Mouse (Mus musculus) MEL (cell line): ENCODE data around the gene Snx29. TPM values are rescaled to one million over a fixed set of nuclear protein-coding genes. Genes with fewer than 3 reads are reported as not detected.
A peak's percentile ranks its signal among the peaks of the same experiment; 100 is the strongest.

Experiments used
- DNase-seq: peaks from one replicate; pipeline ENCODE4 v3.0.0; 2011; ENCODE audit warnings: low read depth, low spot score
- H3K27ac ChIP-seq: 2 replicates; pipeline ENCODE4 v1.5.1; 2012; ENCODE audit warnings: low read depth, mild to moderate bottlenecking, control low read depth, low read length, moderate library complexity; ENCODE audit not compliant: control insufficient read depth
- H3K27me3 ChIP-seq, 2 experiments: fragments of 150-350 bp in 1 of 2; sonication (generic) in 1 of 2; 2 replicates each; pipeline ENCODE4 v1.6.1; 2012; ENCODE audit warnings: low read length in 2 of 2, mild to moderate bottlenecking in 2 of 2, improper control_type of control experiment in 1 of 2, moderate library complexity in 1 of 2; ENCODE audit not compliant: insufficient read depth in 2 of 2, control insufficient read depth in 1 of 2
- H3K36me3 ChIP-seq, 2 experiments: 2 replicates each; pipeline ENCODE4 v1.6.1; 2012 to 2014; ENCODE audit warnings: low read length in 2 of 2, improper control_type of control experiment in 1 of 2, inconsistent platforms in 1 of 2, mild to moderate bottlenecking in 1 of 2; ENCODE audit not compliant: insufficient read depth in 2 of 2, control insufficient read depth in 1 of 2
- H3K4me1 ChIP-seq, 2 experiments: fragments of 150-350 bp in 1 of 2; sonication (generic) in 1 of 2; 2 replicates each; pipeline ENCODE4 v1.6.1; 2012; ENCODE audit warnings: low read length in 2 of 2, improper control_type of control experiment in 1 of 2, mild to moderate bottlenecking in 1 of 2; ENCODE audit not compliant: insufficient read depth in 2 of 2, control insufficient read depth in 1 of 2
- H3K4me3 ChIP-seq, 2 experiments: fragments of 150-350 bp in 1 of 2; sonication (generic) in 1 of 2; 2 replicates each; pipeline ENCODE4 v1.5.1; 2012; ENCODE audit warnings: low read depth in 2 of 2, low read length in 2 of 2, mild to moderate bottlenecking in 2 of 2, moderate library complexity in 2 of 2, control low read depth in 1 of 2, improper control_type of control experiment in 1 of 2; ENCODE audit not compliant: control insufficient read depth in 1 of 2, insufficient read depth in 1 of 2
- H3K79me2 ChIP-seq: 2 replicates; pipeline ENCODE4 v1.6.1; 2012; ENCODE audit warnings: mild to moderate bottlenecking, low read length, moderate library complexity; ENCODE audit not compliant: control insufficient read depth, poor library complexity, insufficient read depth
- H3K9ac ChIP-seq: 2 replicates; pipeline ENCODE4 v1.6.1; 2012; ENCODE audit warnings: low read depth, mild to moderate bottlenecking, control low read depth, low read length, moderate library complexity; ENCODE audit not compliant: control insufficient read depth, poor library complexity, severe bottlenecking
- H3K9me3 ChIP-seq: fragments of 150-350 bp; sonication (generic); replicated peaks from 2 replicates; pipeline ENCODE4 v1.6.1; 2012; ENCODE audit warnings: mild to moderate bottlenecking, low read length, improper control_type of control experiment, moderate library complexity; ENCODE audit not compliant: insufficient read depth
- CHD1 ChIP-seq: IDR thresholded peaks from 2 replicates; pipeline ENCODE4 v1.6.1; 2012; ENCODE audit warnings: low read depth, mild to moderate bottlenecking, inconsistent platforms, low read length, improper control_type of control experiment
- CHD2 ChIP-seq: IDR thresholded peaks from 2 replicates; pipeline ENCODE4 v1.6.1; 2011; ENCODE audit warnings: low read length, improper control_type of control experiment
- EP300 ChIP-seq, 2 experiments: IDR thresholded peaks; 2 replicates each; pipeline ENCODE4 v1.6.1; 2011; ENCODE audit warnings: improper control_type of control experiment in 2 of 2, low read length in 2 of 2, low read depth in 1 of 2, mild to moderate bottlenecking in 1 of 2
- ETS1 ChIP-seq: IDR thresholded peaks from 2 replicates; pipeline ENCODE4 v1.6.1; 2012; ENCODE audit warnings: low read depth, mild to moderate bottlenecking, inconsistent platforms, low read length, improper control_type of control experiment, moderate library complexity
- JUND ChIP-seq: IDR thresholded peaks from 2 replicates; pipeline ENCODE4 v1.6.1; 2011; ENCODE audit warnings: low read depth, mild to moderate bottlenecking, improper control_type of control experiment, low read length
- MAFK ChIP-seq: IDR thresholded peaks from 2 replicates; pipeline ENCODE4 v1.6.1; 2011; ENCODE audit warnings: low read depth, mild to moderate bottlenecking, low read length, improper control_type of control experiment, borderline replicate concordance
- MYB ChIP-seq: IDR thresholded peaks from 2 replicates; pipeline ENCODE4 v1.6.1; 2011; ENCODE audit warnings: mild to moderate bottlenecking, low read depth, low read length, improper control_type of control experiment
- MYC ChIP-seq: IDR thresholded peaks from 2 replicates; pipeline ENCODE4 v1.6.1; 2011; ENCODE audit warnings: low read depth, mild to moderate bottlenecking, low read length, improper control_type of control experiment, moderate library complexity
- POLR2A ChIP-seq, 2 experiments: IDR thresholded peaks; 2 replicates each; pipeline ENCODE4 v1.6.1; 2011 to 2012; ENCODE audit warnings: low read length in 2 of 2, mild to moderate bottlenecking in 2 of 2, control low read depth in 1 of 2, improper control_type of control experiment in 1 of 2, low read depth in 1 of 2, moderate library complexity in 1 of 2; ENCODE audit not compliant: control insufficient read depth in 1 of 2, insufficient read depth in 1 of 2, poor library complexity in 1 of 2
- RAD21 ChIP-seq: IDR thresholded peaks from 2 replicates; pipeline ENCODE4 v1.6.1; 2011; ENCODE audit warnings: mild to moderate bottlenecking, low read depth, low read length, improper control_type of control experiment
- RCOR1 ChIP-seq: IDR thresholded peaks from 2 replicates; pipeline ENCODE4 v1.6.1; 2012; ENCODE audit warnings: low read depth, mild to moderate bottlenecking, inconsistent platforms, low read length, improper control_type of control experiment
- SIN3A ChIP-seq: IDR thresholded peaks from 2 replicates; pipeline ENCODE4 v1.6.1; 2012; ENCODE audit warnings: low read length, improper control_type of control experiment, inconsistent platforms
- SMC3 ChIP-seq: IDR thresholded peaks from 2 replicates; pipeline ENCODE4 v1.6.1; 2011; ENCODE audit warnings: low read depth, low read length, improper control_type of control experiment
- TBP ChIP-seq: IDR thresholded peaks from 2 replicates; pipeline ENCODE4 v1.8.0; 2011; ENCODE audit warnings: low read depth, low read length, improper control_type of control experiment
- TCF12 ChIP-seq: IDR thresholded peaks from 2 replicates; pipeline ENCODE4 v1.6.1; 2014; ENCODE audit warnings: low read depth, mild to moderate bottlenecking, inconsistent platforms, low read length, improper control_type of control experiment, moderate library complexity
- UBTF ChIP-seq: IDR thresholded peaks from 2 replicates; pipeline ENCODE4 v1.6.1; 2012; ENCODE audit warnings: low read depth, mild to moderate bottlenecking, inconsistent platforms, low read length, improper control_type of control experiment, moderate library complexity, borderline replicate concordance; ENCODE audit not compliant: insufficient read depth
- USF2 ChIP-seq, 2 experiments: IDR thresholded peaks; 2 replicates each; pipeline ENCODE4 v1.6.1; 2011 to 2012; ENCODE audit warnings: improper control_type of control experiment in 2 of 2, low read length in 2 of 2, borderline replicate concordance in 1 of 2, inconsistent platforms in 1 of 2, low read depth in 1 of 2, mild to moderate bottlenecking in 1 of 2; ENCODE audit not compliant: insufficient read depth in 1 of 2
- ZNF384 ChIP-seq: IDR thresholded peaks from 2 replicates; pipeline ENCODE4 v1.6.1; 2012; ENCODE audit warnings: low read depth, mild to moderate bottlenecking, inconsistent platforms, low read length, improper control_type of control experiment
- polyA plus RNA-seq, 2 experiments: library from polyadenylated mRNA; stranded (reverse) in 1 of 2; unstranded in 1 of 2; fragments of >175 nt in 1 of 2; fragments of >200 nt in 1 of 2; gene quantifications; 2 replicates each; pipeline versions ENCODE4 v1.2.1 to v1.2.4; 2012; ENCODE audit warnings: low replicate concordance in 2 of 2, low read depth in 1 of 2; ENCODE audit not compliant: insufficient read length in 2 of 2, insufficient read depth in 1 of 2, missing spikeins in 1 of 2
- total RNA-seq: library from RNA; depleted of rRNA; stranded (reverse); fragments of 300-350 nt; gene quantifications from 2 replicates; pipeline ENCODE4 v1.2.3, GENCODE M21; 2012

Gene Snx29
- total and polyA plus RNA-seq, 3 experiments = 0.72 to 0.73 TPM; not detected in 1

DNA sequence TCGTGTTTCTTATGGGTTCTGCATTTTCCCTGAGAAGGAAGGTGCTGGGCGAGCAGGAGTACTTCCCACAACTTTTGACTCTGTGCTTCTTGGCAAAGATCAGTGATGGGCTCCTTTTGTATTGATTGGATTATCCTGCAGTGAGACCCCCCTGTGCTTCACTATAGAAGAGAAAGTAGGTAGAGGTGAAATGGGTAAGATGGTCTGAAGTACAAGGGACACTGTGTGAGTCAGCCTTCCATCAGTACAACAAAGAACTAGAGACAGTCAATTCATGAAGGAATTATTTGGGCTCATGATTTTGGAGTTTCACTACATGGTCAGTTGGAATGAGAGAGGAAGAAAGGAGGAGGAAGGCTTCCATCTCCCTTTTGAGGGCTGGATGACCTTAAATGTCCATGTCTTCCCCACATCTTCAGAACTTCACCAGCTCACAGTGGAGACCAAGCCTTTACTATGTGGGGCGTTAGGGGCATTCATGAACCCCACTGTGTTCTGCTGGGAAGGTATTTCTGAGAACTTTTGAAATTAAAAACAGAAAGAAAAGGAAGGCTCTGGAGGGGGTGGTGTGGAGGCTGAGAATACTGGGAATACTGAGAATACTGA, 363.1 kb downstream of the Snx29 start:
- no peaks in the 10 kb centered on the region for H3K36me3 ChIP-seq
- no peak overlapping the region for H3K9ac ChIP-seq
- H3K4me3 ChIP-seq = no peak overlapping the region
- H3K9me3 ChIP-seq = no peaks in the 10 kb centered on the region
- peak; percentile 17 for DNase-seq
- H3K27ac ChIP-seq = no peak overlapping the region
- no peaks in the 10 kb centered on the region for H3K27me3 ChIP-seq
- H3K79me2 ChIP-seq = no peaks in the 10 kb centered on the region
- no peaks in the 10 kb centered on the region for H3K4me1 ChIP-seq
- TF ChIP-seq RCOR1 = no peak
- no peak for TF ChIP-seq MAFK
- no peak for TF ChIP-seq SMC3
- TF ChIP-seq POLR2A (IDR thresholded peaks at IDR 0.05; ENCODE audit: control insufficient read depth in 1 of 2, insufficient read depth in 1 of 2, low read depth in 1 of 2, low read length in 2 of 2, poor library complexity in 1 of 2) = no peak
- no peak for TF ChIP-seq ETS1
- TF ChIP-seq RAD21 = no peak
- TF ChIP-seq CHD1 = no peak
- no peak for TF ChIP-seq SIN3A
- no peak for TF ChIP-seq TBP

DNA sequence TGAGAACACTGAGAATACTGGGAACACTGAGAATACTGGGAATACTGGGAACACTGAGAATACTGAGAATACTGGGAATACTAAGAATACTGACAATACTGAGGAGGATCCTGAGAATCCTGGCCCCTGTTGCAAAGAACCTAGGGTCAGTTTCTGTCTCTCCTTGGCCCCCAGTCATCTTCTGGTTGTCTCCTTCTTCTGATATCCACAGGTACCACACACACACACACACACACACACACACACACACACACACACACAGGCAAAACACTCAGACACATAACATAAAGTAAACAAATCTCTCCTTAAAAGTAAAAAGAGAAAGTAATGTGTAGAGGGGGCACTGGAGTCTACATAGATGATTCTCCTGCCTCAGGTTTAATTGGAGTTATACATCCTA, 365.1 kb downstream of the Snx29 start:
- DNase-seq = peak; percentile 15
- TF ChIP-seq UBTF (no peak), TCF12 (no peak), CHD1 (no peak), USF2 (IDR thresholded peaks at IDR 0.05; ENCODE audit: borderline replicate concordance in 1 of 2, insufficient read depth in 1 of 2, low read depth in 1 of 2, low read length in 2 of 2) (no peak), MYC (no peak)
- H3K4me3 ChIP-seq = no peak overlapping the region
- H3K9ac ChIP-seq = no peak overlapping the region
- H3K4me1 ChIP-seq = no peaks in the 10 kb centered on the region
- H3K9me3 ChIP-seq = no peaks in the 10 kb centered on the region
- H3K79me2 ChIP-seq = no peaks in the 10 kb centered on the region
- H3K27ac ChIP-seq = no peak overlapping the region
- H3K36me3 ChIP-seq = no peaks in the 10 kb centered on the region
- H3K27me3 ChIP-seq = no peaks in the 10 kb centered on the region

GRCm38 (mm10) chr16:11688281-11689005, 365.7 kb downstream of the Snx29 start:
- no peak overlapping the region for H3K27ac ChIP-seq
- peak; percentile 5 for DNase-seq
- no peaks in the 10 kb centered on the region for H3K36me3 ChIP-seq
- no peaks in the 10 kb centered on the region for H3K9me3 ChIP-seq
- no peaks in the 10 kb centered on the region for H3K27me3 ChIP-seq
- H3K79me2 ChIP-seq = no peaks in the 10 kb centered on the region
- H3K4me1 ChIP-seq = no peaks in the 10 kb centered on the region
- no peak overlapping the region for H3K4me3 ChIP-seq
- TF ChIP-seq CHD2 (no peak), TCF12 (no peak), EP300 (IDR thresholded peaks at IDR 0.05; ENCODE audit: low read depth in 1 of 2, low read length in 2 of 2) (no peak), JUND (no peak), ZNF384 (no peak), MYB (no peak)
- H3K9ac ChIP-seq = no peak overlapping the region
